Mouse (Mus musculus): Measurements from ENCODE around the gene Cadps2.

DNA sequence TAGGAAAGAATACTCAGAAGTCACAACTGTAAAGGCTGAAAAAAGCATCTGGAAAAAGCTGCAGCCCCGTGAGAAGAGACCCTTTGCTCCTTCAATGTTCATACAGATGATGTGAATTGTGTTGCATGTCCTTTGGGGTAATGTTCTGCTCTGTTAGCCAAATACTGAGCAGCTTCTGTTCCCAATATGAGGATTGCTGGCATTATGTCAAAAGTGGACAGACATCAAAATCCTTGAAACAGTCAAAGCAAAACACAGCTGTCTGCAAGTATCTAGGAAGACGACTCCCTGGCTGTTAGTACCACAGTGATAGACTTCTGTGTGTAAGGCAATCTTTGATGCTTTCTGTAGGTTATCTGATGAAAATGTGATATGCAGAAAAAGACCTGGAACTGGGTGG, 367.4 kb downstream of the Cadps2 start:
- TF ChIP-seq CTCF (IDR thresholded peaks at IDR 0.05; ENCODE audit: borderline replicate concordance, insufficient read depth, low read depth, low read length) (no peak), POLR2A (IDR thresholded peaks at IDR 0.05; ENCODE audit: borderline replicate concordance, insufficient read depth, low read length) (no peak)

Data from cerebellum, adult 2 months (tissue).